Mouse (Mus musculus) forebrain, embryonic 11.5 days (tissue): ENCODE measurements around the gene Pmm2. TPM values are rescaled to one million over a fixed set of nuclear protein-coding genes. Genes with fewer than 3 reads are reported as not detected.

ENCODE experiments used
- ATAC-seq: fragments of 200-750 bp; cut with Nextera tagmentation; replicated peaks from 2 replicates; pipeline ENCODE4 v1.8.0; 2017; ENCODE audit warnings: moderate TSS enrichment; ENCODE audit not compliant: low FRiP score
- DNase-seq: peaks from one replicate; pipeline ENCODE4 v3.0.0-alpha.2; 2017; ENCODE audit warnings: low spot score
- H3K27ac ChIP-seq: fragments of 300-500 bp; sonication (generic); 2 replicates; pipeline ENCODE4 v1.5.1; 2014; ENCODE audit warnings: low read depth, low read length
- H3K27me3 ChIP-seq: fragments of 300-500 bp; sonication (generic); 2 replicates; pipeline ENCODE4 v1.6.1; 2014; ENCODE audit warnings: mild to moderate bottlenecking, low read length, mixed read lengths; ENCODE audit not compliant: control insufficient read depth, insufficient read depth
- H3K36me3 ChIP-seq: fragments of 300-500 bp; sonication (generic); 2 replicates; pipeline ENCODE4 v1.6.1; 2014; ENCODE audit warnings: mild to moderate bottlenecking, low read length, moderate library complexity, mixed read lengths; ENCODE audit not compliant: control insufficient read depth, insufficient read depth
- H3K4me1 ChIP-seq: fragments of 300-500 bp; sonication (generic); replicated peaks from 2 replicates; pipeline ENCODE4 v1.6.1; 2014; ENCODE audit warnings: low read length, mixed read lengths; ENCODE audit not compliant: control insufficient read depth, insufficient read depth
- H3K4me2 ChIP-seq: fragments of 300-500 bp; sonication (generic); 2 replicates; pipeline ENCODE4 v1.6.1; 2014; ENCODE audit warnings: low read depth, mild to moderate bottlenecking, low read length, moderate library complexity, mixed read lengths; ENCODE audit not compliant: severe bottlenecking
- H3K4me3 ChIP-seq: fragments of 300-500 bp; sonication (generic); 2 replicates; pipeline ENCODE4 v1.5.1; 2014; ENCODE audit warnings: low read depth, low read length
- H3K9ac ChIP-seq: fragments of 300-500 bp; sonication (generic); 2 replicates; pipeline ENCODE4 v1.6.1; 2014; ENCODE audit warnings: low read length
- H3K9me3 ChIP-seq: fragments of 300-500 bp; sonication (generic); 2 replicates; pipeline ENCODE4 v1.6.1; 2016; ENCODE audit warnings: low read length, mixed read lengths; ENCODE audit not compliant: control insufficient read depth
- WGBS: fragments of 180-500 bp; shearing (Covaris S2); extraction: QIAGEN DNeasy Blood & Tissue Kit; methylation state at CpG from one replicate; pipeline ENCODE4 v1.1.7; 2014; 5-methylcytosine and 5-hydroxymethylcytosine counted together
- polyA plus RNA-seq: library from polyadenylated mRNA; unstranded; fragments of >200 nt; fragmentation: Nextera tagmentation; extraction: Ambion mirVana; gene quantifications from 2 replicates; pipeline ENCODE4 v1.2.1, GENCODE M21; 2014

The Pmm2 gene
- polyA plus RNA-seq, 1 experiment from 2014 or later, result 43.8 TPM

GRCm38 (mm10) chr16:8643855-8644254, 6.4 kb downstream of the Pmm2 start:
- Histone ChIP-seq H3K4me3 (no peak overlapping the region), H3K9me3 (no peaks in the 10 kb centered on the region), H3K9ac (no peak overlapping the region), H3K36me3 (peaks cover 8% of the 10 kb centered on the region; the same call in 1 of the 2 replicates), H3K4me1 (no peaks in the 10 kb centered on the region), H3K27me3 (no peaks in the 10 kb centered on the region), H3K4me2 (no peak overlapping the region), H3K27ac (no peak overlapping the region)
- ATAC-seq, result peak; percentile 69
- WGBS, result 77% methylated on average over 2 of the region's 2 CpGs
- DNase-seq, result no peak

DNA sequence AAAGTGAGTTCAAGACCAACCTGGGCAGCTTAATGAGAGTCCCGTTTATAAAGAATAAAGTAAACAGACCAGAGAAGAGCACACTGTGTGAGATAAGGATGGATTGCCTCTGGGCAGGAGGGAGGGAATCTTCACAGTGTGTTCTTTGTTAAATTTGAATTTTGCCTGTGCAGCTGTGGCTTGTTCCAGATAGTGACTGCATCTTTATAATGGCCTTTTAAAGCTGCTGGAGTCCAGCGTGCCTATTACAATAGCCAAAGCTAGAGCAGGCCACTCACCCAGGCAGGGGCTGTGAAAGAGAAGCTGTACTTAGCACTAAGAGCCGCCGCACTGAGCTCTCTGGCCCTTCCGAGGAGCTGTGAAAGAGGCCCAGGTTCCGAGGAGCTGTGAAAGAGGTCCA, 8.1 kb downstream of the Pmm2 start:
- Histone ChIP-seq H3K9ac (no peak overlapping the region), H3K36me3 (peaks cover 8% of the 10 kb centered on the region; the same call in 1 of the 2 replicates), H3K4me2 (no peak overlapping the region), H3K27me3 (no peaks in the 10 kb centered on the region), H3K9me3 (no peaks in the 10 kb centered on the region), H3K27ac (no peak overlapping the region), H3K4me1 (no peaks in the 10 kb centered on the region), H3K4me3 (no peak overlapping the region)
- DNase-seq, result no peak
- 83% methylated on average over 6 of the region's 6 CpGs for WGBS
- ATAC-seq, result no peak

DNA sequence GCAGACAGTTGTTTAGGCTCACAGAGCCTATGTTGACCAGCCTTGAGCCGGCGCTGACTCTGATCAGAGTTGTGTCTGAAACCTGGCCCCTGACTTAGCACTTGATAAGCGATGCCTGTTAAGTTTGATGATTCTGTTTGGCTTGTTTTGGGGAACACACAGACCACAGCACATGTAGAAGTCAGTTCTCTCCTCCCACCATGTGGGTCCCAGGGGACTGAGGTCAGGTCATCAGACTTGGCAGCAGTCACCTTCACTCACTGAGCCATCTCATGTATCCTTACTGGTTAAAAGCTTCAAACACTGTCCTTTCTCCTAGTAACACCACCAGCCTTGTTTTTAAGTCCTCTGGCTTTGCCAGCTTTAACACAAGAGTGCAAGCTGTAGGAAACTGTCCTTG, 12.5 kb downstream of the Pmm2 start:
- Histone ChIP-seq H3K27me3 (no peaks in the 10 kb centered on the region), H3K36me3 (peaks cover 13% of the 10 kb centered on the region; the same call in 1 of the 2 replicates), H3K9me3 (no peaks in the 10 kb centered on the region), H3K4me1 (no peaks in the 10 kb centered on the region), H3K4me3 (no peak overlapping the region), H3K27ac (no peak overlapping the region), H3K9ac (no peak overlapping the region), H3K4me2 (no peak overlapping the region)
- 96% methylated on average over 3 of the region's 3 CpGs for WGBS
- ATAC-seq (no peak), DNase-seq (no peak)

DNA sequence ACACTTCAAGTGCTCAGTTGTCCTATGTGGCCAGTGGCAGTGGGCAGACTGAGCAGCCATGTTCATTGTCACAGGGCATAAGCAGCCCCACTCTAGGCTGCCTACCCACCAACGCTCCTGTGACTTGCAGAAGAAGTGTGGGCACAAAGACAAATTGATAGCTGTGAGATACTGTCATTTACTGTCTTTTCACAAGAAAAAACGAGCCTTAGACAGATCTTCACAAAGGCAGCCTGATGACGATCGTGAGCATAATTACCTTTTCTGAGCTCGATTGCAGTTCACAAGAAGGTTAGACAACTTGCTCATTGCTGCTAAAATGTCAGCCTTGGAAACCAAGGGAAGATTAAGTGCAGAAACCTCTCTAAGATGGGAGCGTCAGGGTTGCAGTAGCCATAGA, 17.6 kb downstream of the Pmm2 start:
- Histone ChIP-seq H3K27me3 (no peaks in the 10 kb centered on the region), H3K27ac (no peak overlapping the region), H3K4me2 (no peak overlapping the region), H3K9ac (no peak overlapping the region), H3K4me3 (no peak overlapping the region), H3K36me3 (peaks cover 8% of the 10 kb centered on the region; the same call in 1 of the 2 replicates), H3K4me1 (no peaks in the 10 kb centered on the region), H3K9me3 (no peaks in the 10 kb centered on the region)
- no peak for ATAC-seq
- no peak for DNase-seq
- 91% methylated on average over 6 of the region's 6 CpGs for WGBS

- H3K4me3 ChIP-seq, result no peak overlapping the region
- H3K27me3 ChIP-seq, result no peaks in the 10 kb centered on the region
- no peak overlapping the region for H3K9ac ChIP-seq
- no peaks in the 10 kb centered on the region for H3K9me3 ChIP-seq
- no peak overlapping the region for H3K4me2 ChIP-seq
- H3K27ac ChIP-seq, result no peak overlapping the region
- no peaks in the 10 kb centered on the region for H3K4me1 ChIP-seq
- ATAC-seq (no peak), DNase-seq (no peak)
- peaks cover 8% of the 10 kb centered on the region; the same call in 1 of the 2 replicates for H3K36me3 ChIP-seq
- 89% methylated on average over 9 of the region's 9 CpGs for WGBS
Observed at GRCm38 (mm10) chr16:8655599-8655998, 18.1 kb downstream of the Pmm2 start.

- Histone ChIP-seq H3K4me2 (no peak overlapping the region), H3K9me3 (no peaks in the 10 kb centered on the region), H3K4me3 (no peak overlapping the region), H3K36me3 (peaks cover 8% of the 10 kb centered on the region; the same call in 1 of the 2 replicates), H3K27me3 (no peaks in the 10 kb centered on the region), H3K27ac (no peak overlapping the region), H3K9ac (no peak overlapping the region), H3K4me1 (no peaks in the 10 kb centered on the region)
- no peak for ATAC-seq
- 87% methylated on average over 2 of the region's 2 CpGs for WGBS
- DNase-seq, result no peak
Observed at GRCm38 (mm10) chr16:8656256-8656655, 18.8 kb downstream of the Pmm2 start.

DNA sequence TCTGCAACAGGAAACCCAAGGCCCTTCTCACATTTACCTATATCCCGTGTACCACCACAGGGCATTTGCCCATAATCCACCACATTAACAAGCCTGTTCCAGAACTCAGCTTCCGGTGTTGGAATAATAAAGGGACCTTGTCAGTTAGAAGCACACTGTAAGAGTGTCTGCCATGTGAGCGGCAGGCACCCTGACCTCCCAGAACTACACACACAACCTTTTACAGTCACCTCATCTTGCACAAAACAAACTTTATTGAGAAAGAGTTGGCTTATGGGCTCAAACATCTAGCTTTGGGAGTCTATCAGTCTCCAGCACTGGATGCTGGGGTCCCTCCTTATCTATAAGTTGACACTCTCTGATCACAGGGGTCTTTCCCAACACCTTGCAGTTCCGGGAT, 20.9 kb downstream of the Pmm2 start:
- WGBS, result 79% methylated on average over 4 of the region's 4 CpGs
- no peak overlapping the region for H3K9ac ChIP-seq
- no peaks in the 10 kb centered on the region for H3K4me1 ChIP-seq
- ATAC-seq (no peak), DNase-seq (peak; percentile 40)
- H3K4me2 ChIP-seq, result no peak overlapping the region
- H3K27me3 ChIP-seq, result no peaks in the 10 kb centered on the region
- H3K36me3 ChIP-seq, result no peaks in the 10 kb centered on the region; the same call in 1 of the 2 replicates
- H3K9me3 ChIP-seq, result no peaks in the 10 kb centered on the region
- no peak overlapping the region for H3K4me3 ChIP-seq
- H3K27ac ChIP-seq, result no peak overlapping the region

DNA sequence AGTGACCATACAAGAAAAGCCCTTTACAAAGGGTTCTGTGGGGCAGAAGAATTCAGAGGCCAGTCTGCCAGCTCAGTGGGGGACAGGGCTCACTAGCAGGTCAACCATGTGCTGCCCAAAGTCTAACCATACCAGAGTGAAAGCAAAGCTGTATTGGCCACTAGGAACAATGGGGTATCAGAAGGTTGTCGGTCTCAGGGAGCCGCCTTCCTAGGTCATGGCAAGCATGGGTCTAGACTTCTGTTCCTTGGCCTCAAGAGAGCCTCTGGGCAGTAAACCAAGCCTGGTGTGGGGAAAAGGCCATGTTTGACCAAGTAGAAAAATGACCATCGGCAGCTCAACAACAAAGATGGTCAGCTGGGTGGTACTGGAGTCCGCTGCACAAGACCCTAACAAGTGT, 21.3 kb downstream of the Pmm2 start:
- Histone ChIP-seq H3K4me1 (no peaks in the 10 kb centered on the region), H3K4me3 (no peak overlapping the region), H3K27me3 (no peaks in the 10 kb centered on the region), H3K9me3 (no peaks in the 10 kb centered on the region), H3K9ac (no peak overlapping the region), H3K36me3 (no peaks in the 10 kb centered on the region; the same call in 1 of the 2 replicates), H3K4me2 (no peak overlapping the region), H3K27ac (no peak overlapping the region)
- no peak for ATAC-seq
- 84% methylated on average over 4 of the region's 4 CpGs for WGBS
- DNase-seq, result no peak

DNA sequence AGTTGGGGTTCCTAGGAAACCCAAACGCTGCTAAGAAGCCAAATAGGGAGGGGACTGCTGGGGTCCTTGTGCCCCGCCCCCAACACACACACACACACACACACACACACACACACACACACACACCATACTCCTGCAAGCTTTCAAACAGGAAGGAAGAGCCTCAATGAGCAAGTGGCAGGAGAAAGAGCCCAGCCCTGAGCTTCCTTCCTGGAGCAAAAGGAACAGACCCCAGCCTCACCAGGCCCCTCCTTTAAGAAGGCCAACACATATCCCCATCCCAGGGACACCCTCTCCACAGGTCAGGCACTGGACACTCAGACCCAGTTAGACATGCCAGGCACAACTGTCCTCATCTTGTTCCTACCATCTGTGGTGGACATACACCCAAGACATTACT, 25.5 kb downstream of the Pmm2 start:
- no peak overlapping the region for H3K9ac ChIP-seq
- no peak for DNase-seq
- no peak for ATAC-seq
- H3K36me3 ChIP-seq, result no peaks in the 10 kb centered on the region
- H3K4me2 ChIP-seq, result no peak overlapping the region
- no peak overlapping the region for H3K27ac ChIP-seq
- H3K27me3 ChIP-seq, result no peaks in the 10 kb centered on the region
- H3K4me3 ChIP-seq, result no peak overlapping the region
- 92% methylated on average over 2 of the region's 2 CpGs for WGBS
- no peaks in the 10 kb centered on the region; the same call in 1 of the 2 replicates for H3K4me1 ChIP-seq
- H3K9me3 ChIP-seq, result no peaks in the 10 kb centered on the region
